Mouse (Mus musculus) cortical plate, adult 2 months (tissue): ENCODE results near the gene Ehbp1.

Source experiments
- CTCF ChIP-seq: fragments of 200-500 bp; IDR thresholded peaks from 2 replicates; pipeline ENCODE4 v1.5.1; 2011; ENCODE audit warnings: mild to moderate bottlenecking, control low read depth, low read length; ENCODE audit not compliant: insufficient read depth; ENCODE audit errors: extremely low read depth
- POLR2A ChIP-seq: fragments of 200-500 bp; IDR thresholded peaks from 2 replicates; pipeline ENCODE4 v1.6.1; 2011; ENCODE audit warnings: mild to moderate bottlenecking, low read length, control low read depth; ENCODE audit not compliant: insufficient read depth; ENCODE audit errors: extremely low read depth

DNA sequence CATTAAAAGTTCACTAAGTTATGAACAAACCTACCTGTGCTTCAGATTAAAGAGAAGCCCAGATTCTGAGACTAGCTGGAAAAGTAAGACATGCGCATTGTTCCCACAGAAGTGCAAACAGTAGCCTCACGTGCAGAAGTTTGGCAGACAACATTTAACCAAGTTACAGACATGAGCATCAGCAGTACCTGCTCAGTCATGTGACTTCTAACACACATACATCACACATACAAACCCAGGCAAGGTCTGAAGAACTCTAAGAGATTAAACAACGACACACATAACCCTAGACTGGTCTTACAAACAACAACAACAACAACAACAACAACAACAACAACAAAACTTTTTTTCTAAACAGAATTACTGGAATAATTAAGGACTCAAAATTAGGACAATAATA is 72.9 kb downstream of the Ehbp1 start:
- TF ChIP-seq POLR2A, result no peak
- no peak for TF ChIP-seq CTCF
